9 mouse cellular contexts compared by ENCODE assay signal in genomic region chr17:72924295-72924694, GRCm38 (mm10). TPM values are rescaled to one million over a fixed set of nuclear protein-coding genes. Genes with fewer than 3 reads are reported as not detected.
A peak's percentile ranks its signal among the peaks of the same experiment; 100 is the strongest.
DNase-seq lines count a peak whose midpoint lies in the region; ATAC-seq and TF ChIP-seq lines count a peak whose summit lies in the region.
"Had no signal": no experiment of that assay in that cellular context is flagged by ENCODE, and none has a peak within 500 bp of the region (broad histone marks: within the 10 kb centered on the region; RNA-seq: fewer than 3 reads in every experiment).

No protein-coding gene starts in this region.

- peak overlapping the region; percentile 98 for H3K9ac ChIP-seq in heart, embryonic 16.5 days (ENCODE audit: low read length)
- H3K9ac ChIP-seq in forebrain, embryonic 13.5 days = no peak overlapping the region
- H3K9ac ChIP-seq: liver, postnatal 0 days had no signal

- no peaks in the 10 kb centered on the region for H3K9me3 ChIP-seq in heart, embryonic 16.5 days (replicated peaks; ENCODE audit: control insufficient read depth, low read length)
- no peaks in the 10 kb centered on the region for H3K9me3 ChIP-seq in forebrain, embryonic 13.5 days (replicated peaks)

- peaks cover 55% of the 10 kb centered on the region for H3K36me3 ChIP-seq in heart, embryonic 16.5 days (ENCODE audit: control insufficient read depth, insufficient read depth)
- peaks cover 36% of the 10 kb centered on the region for H3K36me3 ChIP-seq in forebrain, embryonic 13.5 days (ENCODE audit: poor library complexity, severe bottlenecking)

- H3K4me1 ChIP-seq in heart, embryonic 16.5 days (ENCODE audit: control insufficient read depth, insufficient read depth, low read length) = peaks cover 59% of the 10 kb centered on the region
- H3K4me1 ChIP-seq in olfactory bulb, adult 2 months (ENCODE audit: control insufficient read depth, insufficient read depth, low read length) = peaks cover 35% of the 10 kb centered on the region
- peaks cover 71% of the 10 kb centered on the region for H3K4me1 ChIP-seq in forebrain, embryonic 13.5 days

- DNase-seq in gastrocnemius, adult 2 months = no peak
- no peak for DNase-seq in gastrocnemius, postnatal 36 days
- peak; percentile 36 to 62 for DNase-seq in layer of hippocampus, adult 8-10 months (ENCODE audit: low spot score in 2 of 2)
- DNase-seq in layer of hippocampus, adult 9-10 months (ENCODE audit: low spot score) = no peak
- no peak for DNase-seq in cerebellum, adult 18-20 months
- DNase-seq: liver, postnatal 0 days had no signal

- peak overlapping the region; percentile 79 for H3K27ac ChIP-seq in gastrocnemius, adult 2 months
- peak overlapping the region; percentile 94 for H3K27ac ChIP-seq in heart, embryonic 16.5 days (ENCODE audit: low read length)
- peak overlapping the region; percentile 41; the same call in 1 of the 2 replicates for H3K27ac ChIP-seq in olfactory bulb, adult 2 months (ENCODE audit: insufficient read depth, low read depth, low read length)
- H3K27ac ChIP-seq in forebrain, embryonic 13.5 days = no peak overlapping the region; the same call in 1 of the 2 replicates

- WGBS in heart, embryonic 16.5 days = 38% methylated on average over 8 of the region's 8 CpGs
- WGBS in olfactory bulb, adult 2 months = 22% methylated on average over 8 of the region's 8 CpGs
- 84% methylated on average over 8 of the region's 8 CpGs for WGBS in forebrain, embryonic 13.5 days

- no peak for TF ChIP-seq CTCF in gastrocnemius, adult 2 months (IDR thresholded peaks at IDR 0.05)
- TF ChIP-seq CTCF in olfactory bulb, adult 2 months (IDR thresholded peaks at IDR 0.05; ENCODE audit: insufficient read depth, low read depth, low read length) = no peak

- ATAC-seq in heart, embryonic 16.5 days (replicated peaks; ENCODE audit: extremely low read depth, insufficient read depth, low FRiP score) = no peak
- no peak for ATAC-seq in forebrain, embryonic 13.5 days
- ATAC-seq: liver, postnatal 0 days had no signal

- no peaks in the 10 kb centered on the region for H3K27me3 ChIP-seq in heart, embryonic 16.5 days (ENCODE audit: control insufficient read depth, insufficient read depth, low read length)
- no peaks in the 10 kb centered on the region for H3K27me3 ChIP-seq in forebrain, embryonic 13.5 days

- TF ChIP-seq POLR2A in olfactory bulb, adult 2 months (IDR thresholded peaks at IDR 0.05; ENCODE audit: insufficient read depth, low read depth, low read length) = no peak

- intact Hi-C loops in gastrocnemius, adult 2 months (cut with DNase I) = no loop called here
- intact Hi-C loops in gastrocnemius, postnatal 36 days (cut with DNase I) = no loop called here

- peak overlapping the region; percentile 45; the same call in 1 of the 2 replicates for H3K4me3 ChIP-seq in gastrocnemius, adult 2 months
- H3K4me3 ChIP-seq in heart, embryonic 16.5 days (ENCODE audit: low read length) = peak overlapping the region; percentile 83
- no peak overlapping the region for H3K4me3 ChIP-seq in olfactory bulb, adult 2 months (ENCODE audit: insufficient read depth, low read depth, low read length)
- H3K4me3 ChIP-seq in forebrain, embryonic 13.5 days = no peak overlapping the region

- peak overlapping the region; percentile 86 for H3K4me2 ChIP-seq in heart, embryonic 16.5 days (ENCODE audit: low read depth, low read length)
- H3K4me2 ChIP-seq in forebrain, embryonic 13.5 days = no peak overlapping the region

RNA-seq across cellular contexts. Expression of gene Lbh, which starts 6.2 kb away (rescaled TPM):
- total RNA-seq in gastrocnemius, adult 2 months (2021) = 1 to 10 TPM; 5.5 to 8.3 TPM
- total RNA-seq in gastrocnemius, postnatal 36 days (2021) = 1 to 10 TPM; 6.0 to 7.0 TPM
- 10 to 100 TPM; 36.5 to 46.3 (median 42.0) TPM for total RNA-seq in layer of hippocampus, adult 8-10 months (2022)
- polyA plus RNA-seq in heart, embryonic 16.5 days (2015; fragmentation: Nextera tagmentation; extraction: Ambion mirVana) = 28.4 and 30.1 TPM in 2 replicates
- 99.3 TPM in 1 of 2 replicates, not detected in the other for polyA plus RNA-seq in olfactory bulb, adult 2 months (2012; ENCODE audit: insufficient read depth, insufficient read length, low replicate concordance, missing spikeins)
- polyA plus RNA-seq in forebrain, embryonic 13.5 days (2015; fragmentation: Nextera tagmentation; extraction: Ambion mirVana) = 5.3 and 5.6 TPM in 2 replicates

Comparison
In these comparisons a context has a peak if more than half of its experiments do, and no peak if none do; other contexts are left out.
1. DNase-seq: peak in layer of hippocampus, adult 8-10 months (2 of 2); none in gastrocnemius, adult 2 months (single experiment), gastrocnemius, postnatal 36 days (0 of 2), layer of hippocampus, adult 9-10 months (single experiment) and cerebellum, adult 18-20 months (0 of 2).
2. H3K4me3 ChIP-seq: peak in gastrocnemius, adult 2 months (single experiment) and heart, embryonic 16.5 days (single experiment); none in olfactory bulb, adult 2 months (single experiment) and forebrain, embryonic 13.5 days (single experiment).
3. RNA of gene Lbh, which starts 6.2 kb away (total RNA-seq): 36.5 to 46.3 TPM in layer of hippocampus, adult 8-10 months; 5.5 to 8.3 TPM in gastrocnemius, adult 2 months and 6.0 to 7.0 TPM in gastrocnemius, postnatal 36 days; every median in the first group is over 4 times any median in the second.